Mouse (Mus musculus) CH12.LX (cell line): ENCODE data around the gene Tufm. TPM values are rescaled to one million over a fixed set of nuclear protein-coding genes. Genes with fewer than 3 reads are reported as not detected.

Source experiments
- DNase-seq: peaks from one replicate; pipeline ENCODE4 v3.0.0-alpha.2; 2013; ENCODE audit errors: extremely low read depth
- H3K27ac ChIP-seq: 2 replicates; pipeline ENCODE4 v1.5.1; 2012; ENCODE audit warnings: low read depth, mild to moderate bottlenecking, control low read depth, moderate library complexity; ENCODE audit not compliant: insufficient read depth
- H3K27me3 ChIP-seq: replicated peaks from 2 replicates; pipeline ENCODE3; 2012; ENCODE audit warnings: inconsistent platforms
- H3K36me3 ChIP-seq, 2 experiments: replicated peaks in 1 of 2; 2 replicates each; pipeline versions ENCODE3 to v1.6.1; 2012; ENCODE audit warnings: inconsistent platforms in 1 of 2, low read length in 1 of 2, mild to moderate bottlenecking in 1 of 2, mixed read lengths in 1 of 2, moderate library complexity in 1 of 2; ENCODE audit not compliant: control insufficient read depth in 1 of 2, insufficient read depth in 1 of 2
- H3K4me1 ChIP-seq, 2 experiments: 2 replicates each; pipeline ENCODE4 v1.6.1; 2012; ENCODE audit warnings: inconsistent platforms in 1 of 2, moderate library complexity in 1 of 2; ENCODE audit not compliant: insufficient read depth in 2 of 2, control insufficient read depth in 1 of 2
- H3K4me2 ChIP-seq: 2 replicates; pipeline ENCODE4 v1.6.1; 2012; ENCODE audit warnings: low read depth, mild to moderate bottlenecking, control low read depth; ENCODE audit not compliant: poor library complexity, insufficient read depth, severe bottlenecking
- H3K4me3 ChIP-seq, 3 experiments: fragments of 150-350 bp in 1 of 3; sonication (generic) in 1 of 3; replicated peaks in 1 of 3; 2 replicates each; pipeline versions ENCODE3 to v1.5.1; 2011 to 2012; ENCODE audit warnings: low read depth in 2 of 3, low read length in 2 of 3, mild to moderate bottlenecking in 2 of 3, moderate library complexity in 2 of 3, control low read depth in 1 of 3, improper control_type of control experiment in 1 of 3, inconsistent platforms in 1 of 3, mixed read lengths in 1 of 3; ENCODE audit not compliant: poor library complexity in 1 of 3
- H3K79me2 ChIP-seq: replicated peaks from 2 replicates; pipeline ENCODE4 v1.6.1; 2012; ENCODE audit warnings: mild to moderate bottlenecking, moderate library complexity; ENCODE audit not compliant: control insufficient read depth, poor library complexity, insufficient read depth, severe bottlenecking; ENCODE audit errors: extremely low read depth
- H3K9ac ChIP-seq: 2 replicates; pipeline ENCODE4 v1.6.1; 2012; ENCODE audit warnings: low read depth, mild to moderate bottlenecking, control low read depth, moderate library complexity; ENCODE audit not compliant: insufficient read depth
- H3K9me3 ChIP-seq: replicated peaks from 2 replicates; pipeline ENCODE3; 2012; ENCODE audit warnings: low read length, inconsistent platforms, mixed read lengths
- CHD1 ChIP-seq: IDR thresholded peaks from 2 replicates; pipeline ENCODE4 v1.6.1; 2012; ENCODE audit warnings: low read depth, low read length, improper control_type of control experiment, inconsistent platforms
- CHD2 ChIP-seq: IDR thresholded peaks from 2 replicates; pipeline ENCODE4 v1.6.1; 2011; ENCODE audit warnings: low read length, improper control_type of control experiment
- E2F4 ChIP-seq: IDR thresholded peaks from 2 replicates; pipeline ENCODE4 v1.6.1; 2011; ENCODE audit warnings: low read depth, low read length, improper control_type of control experiment; ENCODE audit not compliant: insufficient replicate concordance
- EP300 ChIP-seq: IDR thresholded peaks from 2 replicates; pipeline ENCODE4 v1.6.1; 2011; ENCODE audit warnings: low read length, improper control_type of control experiment
- GABPA ChIP-seq: IDR thresholded peaks from 2 replicates; pipeline ENCODE4 v1.6.1; 2012; ENCODE audit warnings: low read depth, low read length, improper control_type of control experiment, inconsistent platforms; ENCODE audit not compliant: insufficient replicate concordance
- IRF4 ChIP-seq: IDR thresholded peaks from 2 replicates; pipeline ENCODE4 v1.6.1; 2014; ENCODE audit warnings: low read depth, mild to moderate bottlenecking, inconsistent platforms, low read length, improper control_type of control experiment
- JUN ChIP-seq: IDR thresholded peaks from 2 replicates; pipeline ENCODE4 v1.6.1; 2011; ENCODE audit warnings: low read depth, mild to moderate bottlenecking, low read length, improper control_type of control experiment, moderate library complexity; ENCODE audit not compliant: insufficient read depth
- KAT2A ChIP-seq: IDR thresholded peaks from 2 replicates; pipeline ENCODE4 v1.6.1; 2012; ENCODE audit warnings: low read length, improper control_type of control experiment, inconsistent platforms; ENCODE audit not compliant: insufficient replicate concordance
- MAX ChIP-seq: IDR thresholded peaks from 2 replicates; pipeline ENCODE4 v1.6.1; 2011; ENCODE audit warnings: low read length, improper control_type of control experiment
- MEF2A ChIP-seq: IDR thresholded peaks from 2 replicates; pipeline ENCODE4 v1.6.1; 2014; ENCODE audit warnings: low read depth, mild to moderate bottlenecking, inconsistent platforms, low read length, improper control_type of control experiment, borderline replicate concordance
- NELFE ChIP-seq: IDR thresholded peaks from 2 replicates; pipeline ENCODE4 v1.6.1; 2011; ENCODE audit warnings: low read depth, low read length, improper control_type of control experiment
- POLR2A ChIP-seq: IDR thresholded peaks from 2 replicates; pipeline ENCODE4 v1.6.1; 2011; ENCODE audit warnings: low read depth, mild to moderate bottlenecking, improper control_type of control experiment, low read length
- POLR2AphosphoS2 ChIP-seq: IDR thresholded peaks from 2 replicates; pipeline ENCODE4 v1.6.1; 2011; ENCODE audit warnings: low read depth, low read length, improper control_type of control experiment
- RAD21 ChIP-seq: IDR thresholded peaks from 2 replicates; pipeline ENCODE4 v1.6.1; 2011; ENCODE audit warnings: low read depth, mild to moderate bottlenecking, low read length, improper control_type of control experiment, moderate library complexity
- RCOR1 ChIP-seq: conservative IDR thresholded peaks from 2 replicates; pipeline ENCODE4 v1.6.1; 2012; ENCODE audit warnings: low read depth, mild to moderate bottlenecking, inconsistent platforms, low read length, improper control_type of control experiment
- SIN3A ChIP-seq: IDR thresholded peaks from 2 replicates; pipeline ENCODE4 v1.6.1; 2012; ENCODE audit warnings: low read length, improper control_type of control experiment, inconsistent platforms
- SMC3 ChIP-seq: IDR thresholded peaks from 2 replicates; pipeline ENCODE4 v1.6.1; 2011; ENCODE audit warnings: low read depth, low read length, improper control_type of control experiment
- TCF12 ChIP-seq: IDR thresholded peaks from 2 replicates; pipeline ENCODE4 v1.6.1; 2014; ENCODE audit warnings: low read depth, mild to moderate bottlenecking, inconsistent platforms, low read length, improper control_type of control experiment
- USF1 ChIP-seq: IDR thresholded peaks from 2 replicates; pipeline ENCODE4 v1.6.1; 2014; ENCODE audit warnings: low read depth, mild to moderate bottlenecking, inconsistent platforms, low read length, improper control_type of control experiment
- USF2 ChIP-seq: conservative IDR thresholded peaks from 2 replicates; pipeline ENCODE4 v1.6.1; 2011; ENCODE audit warnings: low read depth, low read length, improper control_type of control experiment
- ZC3H11A ChIP-seq: IDR thresholded peaks from 2 replicates; pipeline ENCODE4 v1.6.1; 2012; ENCODE audit warnings: low read depth, mild to moderate bottlenecking, inconsistent platforms, low read length, improper control_type of control experiment
- ZKSCAN1 ChIP-seq: IDR thresholded peaks from 2 replicates; pipeline ENCODE4 v1.6.1; 2012; ENCODE audit warnings: low read depth, inconsistent platforms, low read length, improper control_type of control experiment, borderline replicate concordance
- dilution Hi-C: fragments of 300-500 bp; cut with MboI; formaldehyde crosslinking; loops from 2 replicates; pipeline ENCODE4 v1.14.3; 2020; ENCODE audit warnings: low sequenced_read_pairs; ENCODE audit not compliant: extremely low pct_unique_long_range_greater_than_20kb, extremely low pct_ligation_motif_present
- in situ Hi-C: fragments of 300-500 bp; cut with MboI; formaldehyde crosslinking; loops from 3 replicates; pipeline ENCODE4 v1.14.3; 2019; ENCODE audit warnings: low sequenced_read_pairs, low pct_ligation_motif_present, low pct_unique_long_range_greater_than_20kb, mixed read lengths
- polyA plus RNA-seq: library from polyadenylated mRNA; unstranded; fragments of >175 nt; gene quantifications from 2 replicates; pipeline ENCODE4 v1.2.1, GENCODE M21; 2012; ENCODE audit warnings: low read depth; ENCODE audit not compliant: insufficient read length
- total RNA-seq, 2 experiments: library from RNA; depleted of rRNA; stranded (reverse); fragments of 300-350 nt in 1 of 2; fragments of >200 nt in 1 of 2; gene quantifications; 2 replicates each; pipeline ENCODE4 v1.2.3; 2012 to 2014

Tufm gene
- total and polyA plus RNA-seq, 3 experiments, result 115 to 219 (median 156) TPM

GRCm38 (mm10) chr7:126535766-126536165, 48.6 kb downstream of the Tufm start:
- TF ChIP-seq CHD1 (no peak), SMC3 (no peak), USF1 (no peak), TCF12 (no peak), EP300 (no peak), SIN3A (no peak), E2F4 (no peak), GABPA (no peak), CHD2 (no peak), RAD21 (no peak), POLR2AphosphoS2 (no peak), POLR2A (no peak), ZKSCAN1 (no peak), MAX (no peak), USF2 (no peak), KAT2A (no peak), RCOR1 (no peak), IRF4 (no peak), JUN (no peak), MEF2A (no peak)
- Histone ChIP-seq H3K27me3 (no peaks in the 10 kb centered on the region), H3K36me3 (no peaks in the 10 kb centered on the region), H3K9me3 (no peaks in the 10 kb centered on the region), H3K9ac (no peak overlapping the region), H3K4me2 (no peak overlapping the region), H3K27ac (no peak overlapping the region), H3K4me3 (no peak overlapping the region), H3K79me2 (no peaks in the 10 kb centered on the region), H3K4me1 (peaks cover 0 to 13% of the 10 kb centered on the region in 2 experiments; a peak in 2 of 4 replicates)
- no peak for DNase-seq
- in situ Hi-C loops (no loop called here), dilution Hi-C loops (no loop called here)

GRCm38 (mm10) chr7:126536466-126536865, 49.3 kb downstream of the Tufm start:
- H3K9ac ChIP-seq, result no peak overlapping the region

More at GRCm38 (mm10) chr7:126536466-126536865, 49.3 kb downstream of the Tufm start:
- Histone ChIP-seq H3K4me2 (no peak overlapping the region), H3K27me3 (no peaks in the 10 kb centered on the region), H3K36me3 (peaks cover 0 to 4% of the 10 kb centered on the region in 2 experiments), H3K27ac (no peak overlapping the region), H3K4me3 (no peak overlapping the region), H3K79me2 (no peaks in the 10 kb centered on the region), H3K4me1 (peaks cover 0 to 13% of the 10 kb centered on the region in 2 experiments; a peak in 2 of 4 replicates), H3K9me3 (no peaks in the 10 kb centered on the region)
- TF ChIP-seq ZC3H11A, result no peak
- no peak for TF ChIP-seq NELFE
- dilution Hi-C loops (no loop called here), in situ Hi-C loops (no loop called here)
- no peak for DNase-seq
